Mouse (Mus musculus) ovary, adult 18-20 months (tissue): ENCODE data around the gene Atp5g3.
"Not testable (repeated sequence)": the region's sequence is repeated elsewhere in the genome, so short reads cannot be mapped to it uniquely, and the experiment has no call there.

Experiments used
- DNase-seq: peaks from one replicate; pipeline ENCODE4 v3.0.0; 2022; ENCODE audit warnings: low spot score, mixed read lengths

Gene Atp5g3

DNA sequence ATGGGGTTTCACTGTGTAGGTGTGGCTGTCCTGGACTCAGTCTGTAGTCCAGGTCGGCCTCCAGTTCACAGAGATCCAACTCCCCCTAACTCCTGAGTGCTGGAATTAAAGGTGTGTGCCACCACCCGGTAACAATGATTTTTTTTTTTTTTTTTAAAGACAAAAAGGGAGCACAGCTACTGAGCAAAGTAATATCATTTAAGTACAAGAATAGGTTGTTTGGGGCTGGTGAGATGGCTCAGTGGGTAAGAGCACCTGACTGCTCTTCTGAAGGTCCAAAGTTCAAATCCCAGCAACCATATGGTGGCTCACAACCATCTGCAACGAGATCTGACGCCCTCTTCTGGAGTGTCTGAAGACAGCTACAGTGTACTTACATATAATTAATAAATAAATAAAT is 14.2 kb downstream of the Atp5g3 start:
- DNase-seq = not testable (repeated sequence)

- no peak for DNase-seq
Observed at GRCm38 (mm10) chr2:73893473-73894270, 17.5 kb downstream of the Atp5g3 start.

DNA sequence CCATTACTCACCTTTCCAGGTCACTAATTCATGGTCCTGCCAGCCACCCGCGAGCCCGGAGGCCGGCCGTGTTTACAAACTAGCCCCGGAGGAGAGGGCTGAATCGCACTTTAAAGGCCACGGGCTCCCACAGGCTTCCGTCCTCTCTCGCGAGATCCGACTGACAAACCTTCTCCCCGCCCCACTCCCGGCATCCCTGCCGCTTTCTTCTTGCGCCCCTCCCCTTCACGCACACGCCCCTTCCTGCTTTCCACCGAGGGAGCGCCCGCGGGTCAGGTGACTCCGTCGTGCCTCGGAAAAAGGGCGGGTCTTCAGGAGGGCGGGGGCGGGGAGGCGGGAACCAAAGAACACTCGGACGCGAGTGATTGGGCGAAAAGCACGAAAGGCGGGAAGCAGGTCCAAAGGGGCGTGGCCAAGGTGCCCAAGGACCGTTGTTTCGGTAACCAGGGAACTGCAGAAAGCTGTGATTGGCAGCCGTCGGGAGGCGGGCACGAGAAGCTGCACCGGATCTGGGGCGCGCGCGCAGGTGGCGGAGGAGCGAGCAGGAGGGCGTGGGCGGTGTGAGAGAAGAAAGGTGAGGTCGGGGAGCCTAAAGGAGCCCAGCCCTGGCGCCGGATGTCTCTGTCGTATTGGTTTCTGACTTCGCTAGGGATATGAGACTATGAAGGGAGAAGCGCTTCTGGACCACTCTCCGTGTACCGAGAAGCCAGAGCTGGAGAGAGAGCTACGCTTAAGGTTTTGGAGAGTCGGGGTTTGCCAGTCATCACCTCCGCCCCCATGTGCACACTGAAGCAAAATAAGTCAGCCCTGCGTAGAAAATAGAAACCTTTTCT is 18.4 kb downstream of the Atp5g3 start, which contains the start of gene Atf2:
TSS of gene Atf2 (minus strand) at position 176 of the 833 bp plus-strand sequence.
- peak; percentile 99 for DNase-seq

GRCm38 (mm10) chr2:73891701-73892463 is 19.2 kb downstream of the Atp5g3 start:
- DNase-seq = peak; percentile 16

- no peak for DNase-seq
Observed at GRCm38 (mm10) chr2:73885997-73886396, 25.1 kb downstream of the Atp5g3 start.

DNA sequence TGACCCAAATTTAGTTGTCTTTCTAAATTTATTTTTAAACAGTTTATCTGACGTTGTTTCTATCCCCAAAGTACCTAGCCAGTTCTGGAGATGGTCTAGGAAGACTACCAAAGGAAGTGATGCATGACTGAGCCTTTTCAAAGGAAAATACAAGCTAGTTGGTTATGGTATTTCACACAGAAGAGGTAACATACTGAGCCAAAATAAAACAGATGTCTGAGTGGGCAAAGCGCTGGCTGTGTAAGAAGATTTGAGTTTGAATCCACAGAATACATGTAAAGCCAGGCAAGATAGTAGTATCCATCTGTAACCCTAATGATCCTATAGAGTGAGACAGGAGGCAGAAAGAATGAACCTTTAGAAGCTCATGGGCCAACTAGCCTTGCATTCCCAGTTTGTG is 33.2 kb downstream of the Atp5g3 start:
- no peak for DNase-seq

- DNase-seq = no peak
Observed at GRCm38 (mm10) chr2:73867764-73868487, 43.2 kb downstream of the Atp5g3 start.

- no peak for DNase-seq
Observed at GRCm38 (mm10) chr2:73860046-73860624, 51.0 kb downstream of the Atp5g3 start.
